Mouse (Mus musculus): Measurements from ENCODE around the gene Pmp22. TPM values are rescaled to one million over a fixed set of nuclear protein-coding genes. Genes with fewer than 3 reads are reported as not detected.

Pmp22 gene
- total and polyA plus RNA-seq, 3 experiments = not detected

- no peak for TF ChIP-seq MXI1 (IDR thresholded peaks at IDR 0.05; ENCODE audit: low read depth, low read length)
Observed at GRCm38 (mm10) chr11:63109230-63109775, 19.5 kb upstream of the Pmp22 start (continued).

GRCm38 (mm10) chr11:63110329-63110728 is 18.5 kb upstream of the Pmp22 start:
- DNase-seq (ENCODE audit: low read depth, low spot score) = no peak
- Histone ChIP-seq H3K4me1 (ENCODE audit: control insufficient read depth in 1 of 2, insufficient read depth in 2 of 2, low read length in 2 of 2) (no peaks in the 10 kb centered on the region), H3K4me3 (ENCODE audit: control insufficient read depth in 1 of 2, insufficient read depth in 1 of 2, low read depth in 2 of 2, low read length in 2 of 2) (no peak overlapping the region), H3K9ac (ENCODE audit: control insufficient read depth, low read depth, low read length, poor library complexity, severe bottlenecking) (no peak overlapping the region), H3K27me3 (ENCODE audit: control insufficient read depth in 1 of 2, insufficient read depth in 2 of 2, low read length in 2 of 2) (peaks cover 0 to 2% of the 10 kb centered on the region in 2 experiments; a peak in 1 of 4 replicates), H3K79me2 (ENCODE audit: control insufficient read depth, insufficient read depth, low read length, poor library complexity) (no peaks in the 10 kb centered on the region), H3K36me3 (ENCODE audit: control insufficient read depth in 1 of 2, insufficient read depth in 2 of 2, low read length in 2 of 2) (no peaks in the 10 kb centered on the region), H3K9me3 (replicated peaks; ENCODE audit: insufficient read depth, low read length) (no peaks in the 10 kb centered on the region), H3K27ac (ENCODE audit: control insufficient read depth, low read depth, low read length) (no peak overlapping the region)
- TF ChIP-seq NELFE (IDR thresholded peaks at IDR 0.05; ENCODE audit: low read depth, low read length) (no peak), HCFC1 (IDR thresholded peaks at IDR 0.05; ENCODE audit: low read depth, low read length) (no peak), POLR2A (IDR thresholded peaks at IDR 0.05; ENCODE audit: control insufficient read depth in 1 of 2, insufficient read depth in 1 of 2, low read depth in 1 of 2, low read length in 2 of 2, poor library complexity in 1 of 2) (no peak), GABPA (IDR thresholded peaks at IDR 0.05; ENCODE audit: low read depth, low read length) (no peak)

GRCm38 (mm10) chr11:63114807-63115641 is 13.8 kb upstream of the Pmp22 start:
- no peak for TF ChIP-seq JUND (IDR thresholded peaks at IDR 0.05; ENCODE audit: low read depth, low read length)
- no peak for TF ChIP-seq GATA1 (IDR thresholded peaks at IDR 0.05; ENCODE audit: low read depth, low read length)
- TF ChIP-seq POLR2AphosphoS2 (IDR thresholded peaks at IDR 0.05; ENCODE audit: low read length) = no peak
- no peak for TF ChIP-seq ZMIZ1 (IDR thresholded peaks at IDR 0.05; ENCODE audit: low read depth, low read length)
- no peak for TF ChIP-seq UBTF (IDR thresholded peaks at IDR 0.05; ENCODE audit: borderline replicate concordance, insufficient read depth, low read depth, low read length)
- no peak for TF ChIP-seq NELFE (IDR thresholded peaks at IDR 0.05; ENCODE audit: low read depth, low read length)
- TF ChIP-seq MAX (IDR thresholded peaks at IDR 0.05; ENCODE audit: low read length) = no peak
- TF ChIP-seq BHLHE40 (IDR thresholded peaks at IDR 0.05; ENCODE audit: borderline replicate concordance, low read depth, low read length) = no peak
- no peak for TF ChIP-seq EP300 (IDR thresholded peaks at IDR 0.05; ENCODE audit: low read depth in 1 of 2, low read length in 2 of 2)
- TF ChIP-seq KAT2A (conservative IDR thresholded peaks at IDR 0.05; ENCODE audit: low read depth, low read length) = no peak
- TF ChIP-seq GABPA (IDR thresholded peaks at IDR 0.05; ENCODE audit: low read depth, low read length) = no peak
- TF ChIP-seq ZKSCAN1 (IDR thresholded peaks at IDR 0.05; ENCODE audit: low read depth, low read length) = no peak
- no peak for TF ChIP-seq TAL1 (IDR thresholded peaks at IDR 0.05; ENCODE audit: low read length)
- no peak for TF ChIP-seq CTCF (IDR thresholded peaks at IDR 0.05 in 2 of 3, conservative IDR thresholded peaks at IDR 0.05 in 1 of 3; ENCODE audit: control insufficient read depth in 1 of 3, insufficient read depth in 1 of 3, low read depth in 2 of 3, low read length in 3 of 3, poor library complexity in 1 of 3, severe bottlenecking in 1 of 3)
- TF ChIP-seq ELF1 (IDR thresholded peaks at IDR 0.05; ENCODE audit: low read depth, low read length) = no peak
- no peak for TF ChIP-seq TBP (IDR thresholded peaks at IDR 0.05; ENCODE audit: low read depth, low read length)
- no peak for TF ChIP-seq MYB (IDR thresholded peaks at IDR 0.05; ENCODE audit: low read depth, low read length)
- no peak for TF ChIP-seq USF2 (IDR thresholded peaks at IDR 0.05; ENCODE audit: borderline replicate concordance in 1 of 2, insufficient read depth in 1 of 2, low read depth in 1 of 2, low read length in 2 of 2)
- no peak for TF ChIP-seq NRF1 (IDR thresholded peaks at IDR 0.05; ENCODE audit: insufficient read depth, low read depth, low read length, poor library complexity, severe bottlenecking)
- no peak overlapping the region for H3K4me3 ChIP-seq (ENCODE audit: control insufficient read depth in 1 of 2, insufficient read depth in 1 of 2, low read depth in 2 of 2, low read length in 2 of 2)
- no peak overlapping the region for H3K9ac ChIP-seq (ENCODE audit: control insufficient read depth, low read depth, low read length, poor library complexity, severe bottlenecking)

More at GRCm38 (mm10) chr11:63114807-63115641, 13.8 kb upstream of the Pmp22 start:
- H3K36me3 ChIP-seq (ENCODE audit: control insufficient read depth in 1 of 2, insufficient read depth in 2 of 2, low read length in 2 of 2) = no peaks in the 10 kb centered on the region
- no peaks in the 10 kb centered on the region for H3K4me1 ChIP-seq (ENCODE audit: control insufficient read depth in 1 of 2, insufficient read depth in 2 of 2, low read length in 2 of 2)
- H3K79me2 ChIP-seq (ENCODE audit: control insufficient read depth, insufficient read depth, low read length, poor library complexity) = no peaks in the 10 kb centered on the region
- DNase-seq (ENCODE audit: low read depth, low spot score) = no peak
- peaks cover 0 to 2% of the 10 kb centered on the region in 2 experiments; a peak in 1 of 4 replicates for H3K27me3 ChIP-seq (ENCODE audit: control insufficient read depth in 1 of 2, insufficient read depth in 2 of 2, low read length in 2 of 2)
- no peak overlapping the region for H3K27ac ChIP-seq (ENCODE audit: control insufficient read depth, low read depth, low read length)
- no peaks in the 10 kb centered on the region for H3K9me3 ChIP-seq (replicated peaks; ENCODE audit: insufficient read depth, low read length)
